Mouse (Mus musculus): ENCODE measurements around the gene Mrpl57.

- TF ChIP-seq CTCF (IDR thresholded peaks at IDR 0.05; ENCODE audit: borderline replicate concordance, insufficient read depth, low read depth, low read length), result no peak
- TF ChIP-seq POLR2A (IDR thresholded peaks at IDR 0.05; ENCODE audit: borderline replicate concordance, insufficient read depth, low read length), result no peak
These were observed 28.5 kb upstream of the Mrpl57 start for GRCm38 (mm10) chr14:57797551-57797950.

All from cerebellum, adult 2 months (tissue).